Mouse (Mus musculus) embryonic fibroblast, embryonic 13.5 days (primary cell): ENCODE measurements around the gene Gm17190.

Source experiments
- CTCF ChIP-seq: IDR thresholded peaks from 2 replicates; pipeline ENCODE4 v1.5.1; 2011; ENCODE audit warnings: mild to moderate bottlenecking, control low read depth, low read length, moderate library complexity, borderline replicate concordance; ENCODE audit not compliant: insufficient read depth
- POLR2A ChIP-seq: IDR thresholded peaks from 2 replicates; pipeline ENCODE4 v1.6.1; 2011; ENCODE audit warnings: low read depth, mild to moderate bottlenecking, control low read depth, low read length, moderate library complexity

- TF ChIP-seq POLR2A, result no peak
- no peak for TF ChIP-seq CTCF
Measured at GRCm38 (mm10) chr13:96110767-96111166, 28.9 kb downstream of the Gm17190 start.
